Mouse (Mus musculus): ENCODE results near the gene Hist1h1d.

The Hist1h1d gene

DNA sequence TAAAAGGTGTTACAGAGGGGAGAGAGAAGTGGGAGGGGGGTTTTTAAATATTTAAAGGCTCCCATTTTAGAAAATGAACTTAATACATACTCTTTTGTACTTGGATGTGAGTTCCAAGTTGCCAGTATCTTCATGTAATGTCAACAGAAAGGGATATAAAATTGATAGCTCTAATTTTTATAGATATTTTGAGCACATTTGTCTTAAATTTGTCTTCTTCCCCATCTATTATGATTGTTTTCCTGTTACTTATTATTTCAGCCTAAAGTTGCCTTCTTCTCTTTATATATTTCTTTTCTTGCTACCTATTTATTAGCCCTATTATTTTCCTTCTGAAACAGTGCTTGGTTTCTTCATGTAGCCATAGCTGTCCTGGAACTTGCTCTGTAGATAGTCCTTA lies at the start of gene Hist1h1d:
Gene Hist1h1d, plus strand, starts transcription at position 301 of the 400 bp plus-strand sequence.
- DNase-seq (ENCODE audit: low spot score), result no peak

DNA sequence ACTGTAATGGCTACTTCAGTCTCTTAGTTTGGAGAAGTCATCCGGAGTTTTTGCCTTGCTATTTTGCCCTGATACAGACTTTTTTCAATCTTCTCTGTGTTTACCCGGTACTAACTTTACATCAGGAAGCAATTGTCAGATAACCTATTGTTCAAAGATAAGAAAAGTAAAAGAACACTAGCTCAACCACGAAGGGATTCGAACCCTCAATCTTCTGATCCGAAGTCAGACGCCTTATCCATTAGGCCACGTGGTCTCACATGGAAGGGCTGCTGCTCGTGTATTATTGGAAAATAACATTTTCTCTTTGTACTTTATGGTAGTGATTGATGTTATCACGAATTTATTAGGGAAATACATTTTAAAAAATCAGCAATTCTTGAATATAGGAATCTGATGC lies 49.3 kb upstream of the Hist1h1d start:
- DNase-seq (ENCODE audit: low spot score), result peak; percentile 94

DNA sequence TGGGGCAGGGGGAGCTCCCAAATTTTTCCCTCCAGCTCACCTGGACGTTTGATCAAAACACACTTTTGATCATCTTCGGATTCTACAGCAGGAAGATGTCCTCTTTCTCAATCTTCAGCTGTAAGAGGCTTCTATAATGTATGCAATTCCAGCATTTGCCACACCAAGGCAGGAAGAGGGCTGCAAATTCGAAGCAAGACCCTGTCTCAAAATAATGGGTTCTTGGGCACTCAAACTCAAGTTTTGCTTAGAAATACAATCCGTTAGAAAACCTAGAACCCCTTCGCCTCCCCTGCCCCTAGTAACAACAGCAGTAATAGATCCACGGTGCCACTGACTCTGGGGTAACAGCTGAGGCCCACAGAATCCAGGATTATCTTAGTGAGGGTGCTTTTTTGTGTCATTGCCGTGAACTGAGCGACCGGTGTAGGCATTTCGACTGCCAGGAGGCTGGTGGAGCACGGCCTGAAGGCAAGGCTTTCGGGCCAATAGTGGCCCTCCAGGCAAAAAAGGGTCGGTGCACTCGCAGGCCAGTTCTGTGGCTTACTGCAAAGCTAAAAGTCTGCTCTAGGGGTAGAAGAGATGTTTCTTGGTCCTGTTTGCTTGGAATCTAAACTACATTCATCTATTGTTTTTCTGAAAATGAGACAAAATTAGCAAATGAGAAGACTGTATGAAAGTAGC lies 47.3 kb upstream of the Hist1h1d start:
- peak; percentile 65 for DNase-seq (ENCODE audit: low spot score)

DNA sequence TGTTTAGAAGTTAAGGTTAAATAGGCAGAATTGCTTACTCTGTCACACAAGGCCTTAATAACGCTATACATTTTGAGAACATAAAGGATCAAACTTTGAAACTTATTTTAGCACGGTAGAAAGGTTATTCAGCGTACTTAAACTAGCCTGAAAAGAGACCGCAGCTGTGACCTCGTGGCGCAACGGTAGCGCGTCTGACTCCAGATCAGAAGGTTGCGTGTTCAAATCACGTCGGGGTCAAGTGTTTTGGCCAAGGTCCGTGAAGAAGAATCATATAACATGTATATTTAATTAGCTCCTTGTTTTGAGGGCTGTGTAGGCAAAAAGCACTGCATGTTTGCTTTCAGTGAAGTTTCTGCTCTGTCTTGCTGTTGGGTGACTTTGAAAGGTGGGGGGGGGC lies 46.7 kb upstream of the Hist1h1d start:
- peak; percentile 89 for DNase-seq (ENCODE audit: low spot score)

DNA sequence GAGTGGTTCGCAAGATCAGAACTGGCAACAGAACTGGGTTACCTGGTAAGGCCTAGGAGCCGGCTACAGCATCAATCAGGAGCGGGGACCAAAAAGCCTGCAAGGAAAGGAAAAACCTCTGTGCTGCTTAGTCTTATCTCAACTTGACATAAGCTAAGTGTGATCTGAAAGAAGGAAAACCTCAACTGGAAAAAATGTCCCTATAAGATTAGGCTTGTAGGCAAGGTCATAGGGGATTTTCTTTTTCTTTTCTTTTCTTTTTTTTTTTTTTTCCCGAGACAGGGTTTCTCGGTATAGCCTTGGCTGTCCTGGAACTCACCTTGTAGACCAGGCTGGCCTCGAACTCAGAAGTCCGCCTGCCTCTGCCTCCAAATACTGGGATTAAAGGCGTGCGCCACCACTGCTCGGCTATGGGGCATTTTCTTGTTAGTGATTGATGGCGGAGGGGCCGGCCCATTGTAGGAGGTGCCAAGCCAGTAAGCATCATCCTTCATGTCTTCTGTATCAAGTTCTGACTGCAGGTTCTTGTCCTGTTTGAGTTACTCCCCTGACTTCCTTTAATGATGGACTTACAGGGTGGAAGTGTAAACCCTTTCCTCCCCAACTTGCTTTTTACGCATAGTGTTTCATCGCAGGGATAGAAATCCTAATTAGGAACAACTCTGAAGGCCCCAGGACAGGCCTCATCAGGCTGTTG lies 46.1 kb upstream of the Hist1h1d start:
- DNase-seq (ENCODE audit: low spot score), result peak; percentile 77

DNA sequence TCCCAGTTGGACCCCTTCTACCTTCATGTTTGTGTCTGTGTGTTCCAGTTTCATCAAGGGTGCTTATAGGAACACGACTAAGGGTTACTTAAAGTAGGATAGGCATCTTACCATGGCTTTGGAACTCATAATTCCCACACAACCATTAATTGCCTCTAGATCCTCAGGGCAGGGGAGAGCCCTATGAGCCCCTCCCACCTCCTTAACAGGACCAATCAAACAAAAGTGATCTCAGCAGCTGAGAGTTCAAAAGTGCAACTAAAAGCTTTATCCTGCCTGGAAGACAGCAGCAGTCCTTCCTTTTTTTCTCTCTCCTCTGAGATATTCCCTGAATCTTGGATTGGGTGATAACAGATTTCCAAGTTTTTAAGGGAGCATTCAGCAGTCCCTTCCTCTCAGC lies 42.9 kb upstream of the Hist1h1d start:
- peak; percentile 45 for DNase-seq (ENCODE audit: low spot score)

DNA sequence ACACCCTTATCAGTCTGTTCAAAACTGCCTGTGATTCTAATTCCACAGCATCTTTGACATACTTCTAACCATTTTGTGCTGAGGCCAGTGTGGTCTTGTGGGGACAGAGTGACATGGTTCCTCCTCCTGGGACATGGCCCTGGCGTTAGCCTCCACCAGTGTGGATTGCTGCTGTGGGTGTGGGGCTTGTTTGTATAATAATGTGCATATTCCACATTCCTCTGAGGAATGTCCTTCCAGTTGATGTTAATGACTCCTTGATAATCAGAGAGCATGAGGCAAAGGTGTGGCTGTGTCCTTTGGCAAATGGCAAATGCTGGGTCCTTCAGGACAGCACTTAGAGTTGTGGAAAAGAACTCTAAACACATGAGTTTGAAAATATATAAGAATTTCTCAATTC lies 39.5 kb upstream of the Hist1h1d start:
- no peak for DNase-seq (ENCODE audit: low spot score)

DNA sequence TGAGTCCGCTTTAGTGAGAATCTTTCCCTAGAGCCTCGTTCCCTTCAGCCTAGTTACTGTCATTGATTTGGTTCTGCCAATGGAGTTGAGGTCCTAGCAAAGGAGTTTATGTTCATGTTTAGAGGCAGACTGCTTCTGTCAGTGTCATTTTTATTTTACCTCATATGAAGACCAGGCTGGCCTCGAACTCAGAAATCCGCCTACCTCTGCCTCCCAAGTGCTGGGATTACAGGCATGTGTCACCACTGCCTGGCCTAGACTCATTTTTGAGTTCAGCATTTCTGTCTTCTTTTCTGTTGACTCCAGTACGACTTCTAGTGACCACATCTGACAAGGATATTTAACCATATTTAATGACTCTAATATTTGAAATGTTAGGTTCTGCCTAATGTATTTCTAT lies 37.8 kb upstream of the Hist1h1d start:
- no peak for DNase-seq (ENCODE audit: low spot score)

DNA sequence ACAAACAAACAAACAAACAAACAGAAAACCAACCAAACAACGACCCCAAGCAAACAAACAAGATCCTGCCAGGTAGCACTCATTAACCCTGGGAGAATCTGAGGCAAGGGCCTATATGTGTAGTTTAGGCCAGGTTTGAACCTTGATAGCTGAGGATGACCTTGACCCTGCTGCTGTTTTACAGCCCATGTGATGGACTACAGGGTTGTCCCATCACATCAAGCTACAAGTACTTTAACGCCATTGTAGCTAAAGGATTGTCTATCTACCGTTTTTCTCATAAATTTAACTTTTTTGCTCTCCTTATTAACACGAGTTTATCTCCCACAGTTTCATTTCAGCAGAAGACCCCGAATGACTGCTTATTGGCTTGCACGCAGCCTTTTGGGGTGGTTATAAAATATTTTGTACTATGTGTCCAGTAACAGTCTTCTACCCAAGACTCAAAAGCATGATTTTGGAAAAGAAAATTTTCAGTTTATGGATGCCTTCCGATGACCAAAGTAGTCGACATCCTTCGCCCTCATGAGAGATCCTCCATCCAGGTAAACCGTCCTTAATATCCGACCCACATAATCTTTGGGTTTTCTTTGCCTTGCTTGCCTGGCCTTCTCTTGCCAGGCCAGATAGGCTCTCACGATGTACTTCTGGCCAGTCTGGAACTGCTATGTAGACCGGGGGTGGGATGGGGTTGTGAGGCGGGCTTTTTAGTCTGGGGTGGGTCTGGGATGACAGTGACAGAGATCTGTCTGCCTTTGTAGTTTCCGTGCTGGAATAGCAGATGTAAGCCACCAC lies 37.0 kb upstream of the Hist1h1d start:
- peak; percentile 52 for DNase-seq (ENCODE audit: low spot score)

DNA sequence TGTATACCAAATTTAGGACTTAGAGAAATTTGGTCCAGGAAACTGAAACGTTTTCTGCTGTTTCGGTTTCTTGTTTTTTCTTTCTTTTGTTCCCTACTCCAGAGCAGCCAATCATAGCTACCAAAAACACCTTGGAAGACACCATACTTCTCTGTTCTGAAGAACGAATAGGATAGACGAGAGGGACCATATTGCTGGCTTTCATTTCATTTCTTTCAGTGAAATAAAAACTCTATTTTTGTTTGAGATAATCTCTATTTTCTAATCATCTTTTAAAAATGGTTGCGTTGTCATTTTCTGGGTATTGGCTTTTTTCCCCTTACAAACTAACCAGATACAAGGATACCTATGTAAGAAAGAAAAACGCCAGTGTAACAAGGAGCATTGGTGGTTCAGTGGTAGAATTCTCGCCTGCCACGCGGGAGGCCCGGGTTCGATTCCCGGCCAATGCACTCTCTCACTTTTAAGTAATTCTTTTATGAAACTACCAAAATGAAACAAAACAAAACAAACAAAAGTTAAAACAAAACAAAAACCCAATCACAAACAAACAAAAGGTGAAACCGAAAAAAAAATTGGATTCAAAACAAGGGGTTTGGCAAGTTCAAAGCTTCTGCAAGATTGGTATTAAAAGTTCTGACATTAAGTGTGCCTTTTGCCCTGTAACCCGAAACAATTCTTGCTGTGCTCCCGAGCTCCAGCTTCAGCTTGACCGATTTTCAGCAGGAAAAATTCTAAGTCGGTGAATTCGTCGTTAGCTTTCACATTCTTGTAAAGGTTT lies 36.0 kb upstream of the Hist1h1d start:
- DNase-seq (ENCODE audit: low spot score), result peak; percentile 90

DNA sequence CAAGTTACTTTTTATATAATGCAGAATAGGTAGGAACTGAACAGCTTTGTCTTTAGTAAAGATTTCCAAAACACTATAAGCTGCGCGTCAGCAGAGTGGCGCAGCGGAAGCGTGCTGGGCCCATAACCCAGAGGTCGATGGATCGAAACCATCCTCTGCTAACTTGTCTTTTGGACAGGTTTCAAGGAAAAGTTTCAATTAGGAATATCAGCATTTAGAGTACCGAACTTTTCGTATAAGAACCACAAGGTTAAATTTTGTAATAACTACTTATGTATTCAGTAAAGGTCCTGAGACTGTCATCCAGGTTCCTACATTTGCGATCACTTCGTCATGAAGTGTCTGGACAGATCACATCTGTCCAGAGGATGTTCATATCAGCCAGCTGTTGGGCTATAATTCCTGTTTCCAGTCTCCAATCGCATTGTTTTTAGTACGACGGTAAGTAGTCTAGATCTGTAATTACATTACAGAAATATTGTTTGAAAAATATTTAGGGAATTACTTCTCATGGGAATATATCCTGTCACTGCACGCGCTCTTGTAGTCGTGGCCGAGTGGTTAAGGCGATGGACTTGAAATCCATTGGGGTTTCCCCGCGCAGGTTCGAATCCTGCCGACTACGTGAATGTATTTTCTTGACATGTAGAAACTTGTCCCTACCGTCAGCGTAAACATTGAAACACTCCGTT lies 35.3 kb upstream of the Hist1h1d start:
- peak; percentile 93 for DNase-seq (ENCODE audit: low spot score)

DNA sequence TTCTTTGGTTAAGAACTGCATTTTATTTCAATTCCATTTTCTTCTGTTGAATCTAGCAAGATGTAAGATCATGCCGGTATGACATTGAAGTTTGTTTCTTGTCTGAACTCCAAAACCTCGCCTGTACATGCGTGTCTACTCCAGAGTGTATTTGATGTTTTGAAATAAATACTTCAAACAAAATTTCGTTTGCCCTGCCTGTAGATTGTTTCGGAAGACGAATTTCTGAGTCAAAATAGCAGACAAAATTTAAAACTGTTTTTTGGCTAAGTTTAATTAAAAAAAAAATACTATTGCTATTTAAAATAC lies 34.8 kb upstream of the Hist1h1d start:
- no peak for DNase-seq (ENCODE audit: low spot score)

DNA sequence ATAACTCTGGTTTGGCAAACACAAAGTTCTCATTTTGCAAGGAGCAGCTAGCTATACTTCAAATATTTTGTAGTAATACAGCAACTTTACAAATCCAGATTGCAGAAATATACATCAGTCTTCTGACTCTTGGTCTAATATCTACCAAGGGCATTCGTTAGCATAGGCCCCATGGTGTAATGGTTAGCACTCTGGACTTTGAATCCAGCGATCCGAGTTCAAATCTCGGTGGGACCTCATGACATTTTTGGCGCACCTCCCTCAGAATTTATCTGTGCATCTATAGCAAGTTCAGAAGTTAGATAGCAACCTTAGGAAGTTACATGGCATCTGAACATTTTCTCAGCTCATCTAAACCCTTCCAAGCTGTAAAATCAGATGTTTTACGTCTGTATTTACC lies 34.2 kb upstream of the Hist1h1d start:
- DNase-seq (ENCODE audit: low spot score), result peak; percentile 95

DNA sequence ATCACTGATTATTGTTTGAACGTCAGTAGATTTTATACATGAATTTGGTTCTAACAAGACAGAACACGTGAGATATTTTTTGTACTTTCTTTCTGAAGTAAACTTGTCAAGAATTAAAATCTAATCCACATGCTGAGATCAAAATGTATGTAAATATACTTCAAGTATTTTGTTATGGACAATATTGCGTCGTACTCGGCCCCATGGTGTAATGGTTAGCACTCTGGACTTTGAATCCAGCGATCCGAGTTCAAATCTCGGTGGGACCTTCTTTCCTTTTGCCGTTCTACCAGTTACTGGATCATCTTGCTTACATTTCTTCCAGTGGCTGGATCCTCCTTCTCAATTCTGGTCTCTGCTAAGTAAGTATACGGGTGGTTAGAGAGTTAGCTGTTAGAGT lies 33.6 kb upstream of the Hist1h1d start:
- DNase-seq (ENCODE audit: low spot score), result peak; percentile 96

DNA sequence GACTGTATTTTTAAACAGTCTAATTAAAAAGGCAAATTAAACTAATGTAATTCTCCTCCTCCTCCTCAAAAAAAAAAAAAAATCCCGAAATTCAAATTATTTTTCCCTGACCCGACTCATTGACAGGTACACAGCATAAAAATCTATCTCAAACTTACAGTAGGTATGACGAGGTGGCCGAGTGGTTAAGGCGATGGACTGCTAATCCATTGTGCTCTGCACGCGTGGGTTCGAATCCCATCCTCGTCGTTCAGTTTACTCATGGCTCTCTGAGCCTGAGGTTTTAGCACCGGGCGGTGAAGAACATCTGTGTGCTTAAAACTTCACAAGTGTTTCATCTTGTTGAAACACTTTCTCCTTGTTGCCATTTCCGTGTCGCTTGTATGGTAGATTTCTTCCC lies 31.4 kb upstream of the Hist1h1d start:
- DNase-seq (ENCODE audit: low spot score), result peak; percentile 92

DNA sequence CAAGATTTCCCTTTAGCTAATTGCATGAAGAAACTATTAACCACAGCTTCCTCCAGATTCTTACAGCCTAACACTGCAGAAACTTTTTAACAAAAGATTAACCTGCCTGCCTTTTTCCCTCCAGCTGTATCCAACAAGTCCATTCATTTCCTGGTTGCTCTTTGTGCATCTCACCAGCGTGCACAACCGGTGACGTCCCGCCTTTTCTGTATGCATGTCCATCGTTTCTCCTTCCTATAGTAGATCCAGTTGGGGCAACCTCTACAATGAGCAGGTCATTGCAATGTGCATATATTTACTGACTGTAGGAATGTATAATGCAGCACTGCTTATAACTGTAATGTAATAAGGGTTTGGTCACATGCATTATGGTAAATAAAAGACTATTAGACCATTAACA lies 29.1 kb upstream of the Hist1h1d start:
- no peak for DNase-seq (ENCODE audit: low spot score)

DNA sequence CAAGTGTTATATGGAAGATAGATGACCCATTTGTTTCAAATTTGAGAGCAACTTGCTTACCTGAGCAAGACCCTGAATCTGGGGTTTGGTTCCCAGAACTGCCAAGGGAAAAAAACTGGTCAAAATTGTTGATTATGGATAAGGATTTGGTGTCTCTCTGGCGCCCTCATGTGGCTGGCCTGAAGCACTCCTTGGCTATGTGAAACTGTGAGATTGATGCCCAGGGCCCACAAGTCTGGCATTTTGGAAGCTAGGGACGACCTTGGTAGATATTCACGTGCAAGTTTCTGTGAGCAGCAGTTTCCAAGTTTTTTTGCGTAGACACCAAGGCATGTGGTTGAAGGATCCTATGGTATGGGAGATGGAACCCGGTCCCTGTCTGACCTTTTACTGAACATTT lies 28.4 kb upstream of the Hist1h1d start:
- DNase-seq (ENCODE audit: low spot score), result peak; percentile 92

DNA sequence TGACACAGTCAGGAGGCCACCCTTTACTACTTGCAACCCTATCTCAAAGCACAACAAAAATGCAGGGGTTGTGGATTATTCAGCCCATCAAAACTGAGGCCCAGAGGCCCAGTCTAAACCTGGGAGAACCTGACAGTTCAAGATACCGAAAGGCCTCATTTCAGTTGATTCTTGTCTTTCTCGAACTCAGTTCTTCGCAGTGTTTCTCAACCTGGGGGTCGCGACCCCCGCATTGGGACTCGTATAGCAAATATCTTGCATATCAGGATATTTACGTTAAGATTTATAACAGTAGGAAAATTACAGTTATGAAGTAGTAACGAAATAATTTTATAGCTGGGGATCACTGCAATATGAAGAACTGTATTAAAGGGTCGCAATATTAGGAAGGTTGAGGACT lies 27.2 kb upstream of the Hist1h1d start:
- peak; percentile 81 for DNase-seq (ENCODE audit: low spot score)

DNA sequence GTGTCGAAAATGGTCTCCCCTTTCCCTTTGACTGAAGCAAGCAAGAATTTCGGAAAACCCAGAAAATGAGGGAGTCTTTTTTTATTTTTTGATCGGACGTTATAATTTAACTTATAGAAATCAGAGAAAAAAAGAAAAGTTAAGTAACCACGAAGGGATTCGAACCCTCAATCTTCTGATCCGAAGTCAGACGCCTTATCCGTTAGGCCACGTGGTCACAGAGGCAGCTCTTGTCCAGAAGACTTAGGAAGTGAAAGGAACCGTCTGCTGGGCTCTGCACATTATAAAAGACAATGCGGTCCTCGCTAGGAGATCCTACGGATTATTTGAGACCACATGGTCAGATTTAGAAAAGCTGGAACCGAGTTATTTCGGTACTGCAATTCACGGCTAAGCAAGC lies 26.8 kb upstream of the Hist1h1d start:
- peak; percentile 98 for DNase-seq (ENCODE audit: low spot score)

DNA sequence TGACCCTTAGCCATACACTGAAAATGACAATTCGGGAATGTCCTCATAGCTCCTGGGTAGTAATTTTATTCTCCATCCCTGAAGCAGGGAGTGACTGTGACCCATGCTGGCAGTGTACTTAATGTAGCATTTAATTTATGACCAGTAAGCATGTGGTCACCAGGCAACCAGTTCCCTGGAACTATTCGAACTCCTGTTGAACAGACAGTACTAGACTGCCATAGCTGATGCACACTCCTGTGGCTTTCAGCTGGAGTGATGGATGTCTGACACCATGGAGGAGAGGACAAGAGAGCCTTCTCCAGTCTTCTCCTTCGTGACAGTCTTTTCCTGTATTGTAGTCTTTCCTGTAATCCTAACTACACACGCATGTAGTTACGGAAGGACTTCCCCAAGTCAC lies 24.1 kb upstream of the Hist1h1d start:
- peak; percentile 60 for DNase-seq (ENCODE audit: low spot score)

DNA sequence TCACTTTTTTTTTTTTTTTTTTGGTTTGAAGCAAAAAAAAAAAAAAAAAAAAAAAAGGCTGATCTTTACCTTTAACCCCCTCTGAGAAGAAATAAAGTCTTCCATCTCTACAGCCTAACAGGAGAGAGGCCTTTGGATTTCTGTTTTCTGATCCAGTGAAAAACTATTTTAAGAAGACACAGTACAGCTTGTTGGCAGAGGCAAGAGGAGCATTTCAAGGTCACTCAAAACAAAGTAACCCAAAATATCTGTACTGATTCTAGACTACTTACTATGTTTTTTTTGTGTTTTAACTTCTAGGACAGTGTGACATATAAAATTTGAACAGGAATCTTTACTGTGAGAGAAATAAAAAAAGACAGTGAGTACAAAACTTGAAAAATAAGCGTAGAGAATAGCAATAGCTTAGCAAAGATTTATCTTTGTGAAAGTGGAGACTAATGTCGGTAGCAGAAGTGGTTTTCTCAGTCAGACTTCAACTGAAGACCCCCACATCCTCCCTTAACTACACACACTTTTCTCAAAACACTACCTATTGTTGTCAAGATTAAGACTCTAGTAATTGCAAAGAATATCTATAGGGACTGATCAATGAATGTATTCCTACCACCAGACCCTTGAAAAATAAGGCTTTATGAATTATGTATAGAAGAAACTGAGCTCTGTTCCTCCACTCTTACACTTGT lies 23.4 kb upstream of the Hist1h1d start:
- DNase-seq (ENCODE audit: low spot score), result peak; percentile 22
